Mouse (Mus musculus) c-Kit-positive CD71-positive TER-119-positive erythroid progenitor cells, embryonic 14.5 days (primary cell): ENCODE data around the gene Fam166a.
A peak's percentile ranks its signal among the peaks of the same experiment; 100 is the strongest.

ENCODE experiments used
- DNase-seq: peaks from one replicate; pipeline ENCODE4 v3.0.0-alpha.2; 2013; ENCODE audit warnings: low spot score

The Fam166a gene

DNA sequence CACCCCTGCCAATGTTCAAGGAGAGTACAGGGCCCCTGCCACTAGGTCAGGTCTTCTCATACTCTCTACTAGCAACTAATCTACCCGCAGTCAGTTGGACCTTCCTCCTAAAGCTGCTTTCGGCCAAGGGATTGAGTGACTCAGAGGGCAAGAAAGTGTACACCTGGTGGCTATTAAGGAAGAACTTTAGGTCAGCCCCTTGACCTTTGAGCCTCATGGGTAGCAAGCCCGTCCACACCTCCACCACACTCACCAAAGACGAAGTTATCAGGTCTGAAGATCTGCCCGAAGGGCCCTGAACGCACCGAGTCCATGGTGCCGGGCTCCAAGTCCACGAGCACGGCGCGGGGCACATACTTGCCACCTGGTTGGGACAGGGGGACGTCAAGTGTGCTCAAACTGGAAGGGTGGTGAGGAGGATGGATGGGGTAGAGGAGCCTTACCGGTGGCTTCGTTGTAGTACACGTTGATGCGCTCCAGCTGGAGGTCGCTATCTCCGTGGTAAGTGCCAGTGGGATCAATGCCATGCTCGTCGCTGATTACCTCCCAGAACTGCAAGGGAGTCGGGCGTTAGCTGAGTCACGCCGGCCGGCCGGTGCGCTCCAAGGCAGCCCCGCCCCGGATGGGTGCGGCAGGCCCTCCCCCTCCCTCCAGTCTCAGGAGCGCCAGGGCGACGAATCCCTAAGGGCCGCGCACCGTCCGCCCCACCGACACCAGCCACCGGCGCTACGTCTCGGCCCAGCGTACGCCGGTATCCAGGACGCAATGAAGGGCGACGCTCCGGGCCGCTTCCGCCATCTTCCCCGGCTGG, 5.3 kb downstream of the Fam166a start:
- DNase-seq = peak; percentile 91

DNA sequence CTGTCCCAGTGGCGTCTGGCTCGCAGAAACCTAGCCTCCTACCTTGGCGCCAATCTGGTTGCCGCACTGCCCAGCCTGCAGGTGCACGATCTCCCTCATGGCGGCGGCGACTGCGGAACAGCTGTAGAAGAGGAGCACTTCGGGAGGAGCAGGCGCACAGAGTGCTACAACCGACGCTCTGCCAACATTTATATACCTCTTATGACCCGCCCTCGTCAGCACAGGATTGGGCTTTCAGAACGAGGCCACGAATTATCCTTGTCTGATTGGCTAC, 5.9 kb downstream of the Fam166a start, which contains the start of gene Tubb4b:
Gene Tubb4b (minus strand): TSS at position 211 of the 274 bp plus-strand sequence.
- peak; percentile 99 for DNase-seq

DNA sequence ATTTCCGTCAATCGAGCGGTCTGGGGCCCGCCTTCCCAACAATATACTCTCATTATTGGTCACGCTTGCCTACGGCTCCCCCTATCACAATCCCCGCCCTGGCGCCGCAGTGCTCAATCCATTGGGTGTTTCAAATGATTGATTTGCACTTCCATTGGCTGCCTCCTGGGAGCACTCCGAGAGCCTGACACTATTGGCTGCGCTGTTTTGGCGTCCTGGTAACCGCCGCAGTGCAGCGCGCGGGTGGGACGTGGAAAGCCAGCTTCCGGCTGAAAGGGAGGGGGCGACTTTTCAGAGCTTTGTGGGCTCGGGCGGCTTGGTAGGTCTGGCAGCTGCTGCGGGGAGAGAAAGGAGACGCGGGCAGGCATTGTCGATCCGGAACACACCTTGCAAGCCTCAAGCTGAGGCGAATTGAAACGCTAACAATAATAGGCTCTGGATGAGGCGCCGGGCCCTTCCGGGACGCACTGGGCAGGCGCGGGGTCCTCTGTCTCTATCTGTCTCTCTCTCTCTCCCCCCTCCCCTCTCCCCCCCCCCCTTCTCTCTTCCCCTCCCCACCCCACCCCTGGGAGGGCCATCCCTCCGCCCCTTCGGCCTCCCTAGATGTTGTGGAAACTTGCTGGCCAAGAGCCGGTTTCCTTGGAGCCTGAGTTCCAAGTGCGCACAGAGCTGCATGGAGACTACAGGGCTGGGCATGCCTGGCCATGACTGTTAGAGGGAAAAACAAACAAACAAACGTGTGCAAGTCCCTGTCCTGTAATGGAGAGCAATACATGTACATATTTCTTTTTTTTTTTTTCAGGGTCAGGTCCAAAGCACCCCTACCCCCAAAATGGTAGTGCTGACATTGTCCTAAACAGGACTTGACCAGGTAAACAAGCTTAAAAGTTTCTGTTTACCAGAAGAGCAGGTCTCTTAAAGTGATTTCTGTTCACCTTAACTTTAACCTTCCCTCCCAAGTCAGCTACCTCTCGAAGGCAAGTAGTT, 6.5 kb downstream of the Fam166a start:
- DNase-seq = no peak

DNA sequence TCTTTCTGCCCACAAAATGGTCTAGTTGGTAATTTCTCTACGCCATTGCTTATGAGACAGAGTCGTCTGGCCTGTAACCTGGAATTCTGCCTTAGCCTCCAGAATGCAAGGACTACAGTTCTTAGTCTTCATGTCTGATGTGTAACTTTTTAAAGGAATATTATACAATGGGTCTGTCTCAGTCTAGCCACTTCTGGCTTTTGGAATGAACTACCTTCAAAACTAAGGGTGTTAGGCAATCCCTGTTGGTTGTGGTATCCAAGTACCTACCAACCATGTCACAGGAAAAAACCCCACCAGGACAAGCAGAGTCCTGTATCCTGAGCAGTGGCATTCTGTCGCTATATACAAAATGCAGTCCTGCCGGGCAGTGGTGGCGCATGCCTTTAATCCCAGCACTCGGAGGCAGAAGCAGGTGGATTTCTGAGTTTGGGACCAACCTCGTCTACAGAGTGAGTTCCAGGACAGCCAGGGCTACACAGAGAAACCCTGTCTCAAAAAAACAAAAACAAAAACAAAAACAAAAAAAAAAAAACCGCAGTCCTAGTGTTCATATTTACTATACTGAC, 7.3 kb downstream of the Fam166a start:
- DNase-seq = no peak

DNA sequence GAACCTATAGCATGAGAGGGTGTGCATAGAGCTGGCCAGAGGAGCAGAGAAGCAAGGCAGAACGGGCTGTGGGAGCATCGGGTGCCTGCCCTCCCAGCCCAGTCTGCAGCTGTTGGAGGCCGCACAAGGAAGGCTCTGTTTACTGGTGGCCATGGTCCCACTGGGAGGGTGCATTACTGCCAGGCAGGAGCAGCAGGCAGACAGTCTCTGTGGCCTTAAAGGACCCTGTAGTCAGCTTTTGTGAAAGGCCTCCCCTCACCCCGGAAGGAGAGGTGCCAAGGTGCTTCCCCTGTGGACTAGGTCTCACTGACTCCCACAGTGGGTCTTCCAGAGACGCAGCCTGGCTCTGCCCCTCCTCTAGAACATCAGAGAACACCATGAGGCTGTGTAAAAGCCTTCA, 8.3 kb downstream of the Fam166a start:
- DNase-seq = no peak

- no peak for DNase-seq
These were observed 8.9 kb downstream of the Fam166a start for GRCm38 (mm10) chr2:25227406-25227805.

GRCm38 (mm10) chr2:25228431-25228889, 9.9 kb downstream of the Fam166a start:
- DNase-seq = peak; percentile 87

DNA sequence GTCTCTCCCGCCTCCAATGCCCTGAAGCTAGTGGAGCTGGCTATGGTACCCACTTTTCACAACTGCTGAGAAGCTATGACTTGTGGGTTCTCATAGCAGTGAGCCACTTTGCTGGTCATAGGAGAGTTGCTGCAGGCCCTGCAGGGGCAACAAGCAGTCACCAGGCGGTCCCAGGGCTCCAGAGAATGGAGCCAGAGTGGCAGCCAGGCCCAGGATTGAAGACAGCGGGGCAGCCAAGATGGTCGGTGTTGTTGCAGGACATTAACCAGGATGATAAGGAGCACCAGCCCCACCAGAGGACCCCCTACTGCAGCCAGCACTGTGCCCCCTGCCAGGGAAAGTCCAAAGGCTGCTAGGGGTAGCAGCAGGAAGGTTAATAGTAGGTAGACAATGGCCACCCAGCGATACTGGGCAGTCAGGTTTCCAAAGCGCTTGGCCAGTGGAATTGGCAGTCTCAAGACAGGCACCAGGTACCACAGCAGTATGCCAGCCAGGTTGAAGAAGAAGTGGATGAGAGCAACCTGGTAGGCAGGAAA, 10.5 kb downstream of the Fam166a start:
- no peak for DNase-seq

DNA sequence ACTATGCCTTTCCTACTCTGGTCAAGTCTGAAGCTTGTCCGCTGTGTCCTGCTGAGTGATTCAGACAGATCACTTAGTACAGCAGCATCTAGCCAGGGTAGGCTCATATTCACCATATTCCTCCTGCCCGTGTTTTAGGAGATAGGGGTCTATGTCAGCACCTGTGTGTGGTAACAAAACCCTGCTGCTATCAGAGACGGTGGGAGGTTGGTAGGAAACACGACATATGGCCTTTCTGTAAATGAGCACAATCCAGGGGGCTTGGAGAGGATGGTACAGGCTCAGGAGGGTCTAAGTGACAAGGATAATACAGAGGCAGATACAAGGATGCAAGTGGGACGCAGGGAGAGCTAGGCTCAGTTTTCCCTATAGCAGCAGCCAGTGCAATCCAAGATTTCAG, 11.0 kb downstream of the Fam166a start:
- DNase-seq = no peak

DNA sequence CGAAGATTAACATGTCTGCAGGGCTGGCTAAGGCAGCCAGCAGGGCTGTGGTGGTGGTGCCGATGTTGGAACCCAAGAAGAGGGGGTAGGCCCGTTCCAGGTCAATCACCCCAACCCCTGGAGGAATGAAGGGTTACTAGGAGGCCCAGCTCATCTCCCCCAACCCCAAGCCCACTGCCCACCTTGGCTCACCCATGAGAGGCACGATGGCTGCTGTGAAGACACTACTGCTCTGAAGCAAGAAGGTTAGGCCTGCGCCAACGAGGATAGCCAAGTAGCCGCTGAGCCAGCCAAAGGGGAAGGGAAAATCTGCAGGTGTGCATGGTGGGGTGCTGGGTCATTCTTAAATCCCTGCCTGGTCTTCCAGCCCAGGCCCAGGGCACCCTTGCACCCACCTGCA, 12.0 kb downstream of the Fam166a start:
- DNase-seq = no peak

- DNase-seq = no peak
These were observed 12.5 kb downstream of the Fam166a start for GRCm38 (mm10) chr2:25231038-25231437.

- DNase-seq = no peak
These were observed 14.9 kb downstream of the Fam166a start for GRCm38 (mm10) chr2:25233421-25233820.

DNA sequence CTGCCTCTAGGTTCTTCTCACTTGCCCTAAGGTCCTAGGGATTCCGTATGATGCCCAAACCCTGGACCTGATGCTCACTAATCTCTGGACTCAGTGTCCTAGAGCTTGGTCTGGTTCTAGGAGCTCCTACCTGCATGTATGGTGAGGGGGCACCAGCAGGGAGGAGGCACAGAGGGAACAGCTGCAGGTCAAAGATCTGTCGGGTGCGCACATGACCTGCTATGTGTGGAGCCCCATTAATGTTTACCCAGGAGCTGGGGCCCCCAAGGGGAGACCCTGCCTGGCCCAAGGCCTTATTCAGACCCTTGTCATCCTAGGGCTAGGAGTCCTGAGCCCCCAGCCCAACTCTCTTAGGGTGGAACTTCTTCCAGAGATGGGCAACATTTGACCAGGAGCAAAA, 15.5 kb downstream of the Fam166a start, which contains the start of gene Slc34a3:
Gene Slc34a3 (minus strand): TSS at position 315 of the 400 bp plus-strand sequence.
- no peak for DNase-seq

DNA sequence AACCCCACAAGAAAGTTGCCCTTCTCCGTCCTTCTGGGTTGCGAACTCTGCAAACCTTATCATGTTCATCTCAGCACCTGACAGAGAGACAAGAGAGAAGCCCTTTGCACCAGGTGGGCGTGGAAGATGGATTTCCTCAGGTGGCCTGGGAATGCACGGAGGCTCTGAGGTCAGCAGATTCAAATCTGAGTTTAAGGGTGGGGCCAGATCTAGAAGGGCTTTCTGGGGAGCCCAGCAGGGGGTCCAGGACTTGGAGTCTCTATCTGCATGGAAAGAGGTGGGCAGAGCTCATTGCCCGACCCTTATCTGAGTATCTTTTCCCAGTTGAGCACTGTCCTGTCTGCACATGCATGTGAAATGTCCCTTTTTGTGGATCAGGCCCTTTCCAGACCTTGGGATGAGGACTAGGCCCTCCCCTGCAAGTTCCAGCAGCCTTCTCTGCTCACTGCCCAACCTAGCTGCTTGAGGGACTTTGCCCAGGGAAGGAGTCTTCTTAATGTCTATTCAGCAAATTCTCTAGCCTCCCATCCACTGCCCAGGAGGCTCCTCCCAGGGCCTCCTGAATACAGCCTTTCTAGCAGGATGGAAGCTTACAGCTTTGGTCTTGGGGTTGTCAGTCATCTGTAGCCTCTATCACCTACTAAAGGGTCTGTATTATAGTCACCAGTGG, 16.1 kb downstream of the Fam166a start:
- DNase-seq = no peak

DNA sequence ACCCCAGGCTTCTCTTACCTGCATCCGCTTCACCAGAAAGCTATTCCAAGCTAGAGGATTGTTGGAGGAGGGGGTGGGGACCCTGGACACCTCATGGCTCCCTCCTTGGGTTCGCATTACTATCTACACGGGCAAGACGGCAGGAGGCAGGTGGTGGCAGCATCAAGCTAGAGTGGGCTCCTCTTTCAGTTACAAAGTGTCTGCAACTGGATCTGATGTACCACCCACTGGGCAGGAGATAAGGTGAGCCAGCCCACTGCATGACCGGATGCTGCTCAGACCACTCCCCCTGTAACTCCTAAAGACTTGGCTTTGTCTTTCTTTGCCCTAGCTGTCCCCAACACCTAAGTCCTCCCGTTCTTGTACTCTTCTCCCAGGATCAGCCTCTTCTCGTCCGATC, 18.1 kb downstream of the Fam166a start, which contains the start of gene Rnf224:
Gene Rnf224 (minus strand): TSS at position 174 of the 400 bp plus-strand sequence.
- DNase-seq = no peak

DNA sequence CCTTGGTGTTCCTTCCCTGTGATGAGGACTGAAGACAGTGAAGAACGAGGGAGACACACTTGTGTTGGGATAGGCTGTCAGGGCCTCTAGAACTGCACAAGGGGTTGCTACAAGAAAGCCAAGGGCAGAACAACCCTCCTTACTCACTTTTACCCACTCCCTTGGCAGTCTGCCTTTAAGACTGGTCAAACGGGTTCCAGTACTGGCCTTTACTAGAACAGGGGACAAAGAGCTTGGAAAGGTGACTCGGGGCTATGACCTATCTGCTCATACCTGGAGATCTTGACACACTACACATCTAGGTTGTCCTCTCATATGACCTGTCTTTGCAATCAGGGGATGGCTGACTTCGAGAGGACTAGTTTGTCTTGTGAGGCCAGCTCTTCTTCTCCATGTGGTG, 19.0 kb downstream of the Fam166a start:
- no peak for DNase-seq

- DNase-seq = no peak
These were observed 19.6 kb downstream of the Fam166a start for GRCm38 (mm10) chr2:25238106-25238505.

DNA sequence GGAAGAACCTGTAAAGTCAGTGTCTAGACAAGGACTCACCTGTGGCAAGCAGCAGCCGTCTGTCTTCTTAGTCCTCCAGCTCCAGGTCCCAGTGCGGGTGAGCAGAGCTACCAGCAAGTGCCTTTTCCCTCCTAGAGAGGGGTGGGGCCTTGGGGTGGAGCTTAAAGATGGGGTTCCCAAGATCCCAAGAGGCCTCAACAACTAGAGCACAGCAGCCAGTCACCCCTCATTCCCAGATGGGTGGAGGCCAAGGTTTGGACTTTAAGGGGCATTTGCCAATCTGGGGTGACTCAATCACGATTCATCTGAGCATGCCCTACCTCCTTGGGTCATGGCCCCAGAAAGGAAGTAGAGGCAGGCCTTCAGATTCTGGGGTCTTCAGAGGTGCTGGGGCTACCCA, 21.2 kb downstream of the Fam166a start:
- no peak for DNase-seq

DNA sequence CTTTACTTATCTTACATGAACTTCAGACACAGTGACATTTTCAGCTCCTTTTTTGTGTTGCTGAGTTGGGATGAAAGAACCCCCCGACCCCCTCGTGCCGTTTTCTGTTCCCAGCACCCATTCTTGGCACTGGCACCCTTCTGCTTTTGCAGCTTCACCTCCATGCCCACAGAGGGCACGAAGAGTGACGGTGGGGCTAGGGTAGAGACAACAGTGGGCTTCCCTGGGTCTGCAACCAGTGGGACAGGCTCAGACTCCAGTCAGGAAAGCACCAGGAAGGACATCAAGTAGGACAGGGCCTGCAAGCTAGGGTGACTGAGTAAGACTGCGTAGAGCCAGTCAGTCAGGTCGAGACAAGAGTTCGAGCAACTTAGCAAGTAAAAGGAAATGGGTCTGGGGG, 21.8 kb downstream of the Fam166a start:
- DNase-seq = no peak

DNA sequence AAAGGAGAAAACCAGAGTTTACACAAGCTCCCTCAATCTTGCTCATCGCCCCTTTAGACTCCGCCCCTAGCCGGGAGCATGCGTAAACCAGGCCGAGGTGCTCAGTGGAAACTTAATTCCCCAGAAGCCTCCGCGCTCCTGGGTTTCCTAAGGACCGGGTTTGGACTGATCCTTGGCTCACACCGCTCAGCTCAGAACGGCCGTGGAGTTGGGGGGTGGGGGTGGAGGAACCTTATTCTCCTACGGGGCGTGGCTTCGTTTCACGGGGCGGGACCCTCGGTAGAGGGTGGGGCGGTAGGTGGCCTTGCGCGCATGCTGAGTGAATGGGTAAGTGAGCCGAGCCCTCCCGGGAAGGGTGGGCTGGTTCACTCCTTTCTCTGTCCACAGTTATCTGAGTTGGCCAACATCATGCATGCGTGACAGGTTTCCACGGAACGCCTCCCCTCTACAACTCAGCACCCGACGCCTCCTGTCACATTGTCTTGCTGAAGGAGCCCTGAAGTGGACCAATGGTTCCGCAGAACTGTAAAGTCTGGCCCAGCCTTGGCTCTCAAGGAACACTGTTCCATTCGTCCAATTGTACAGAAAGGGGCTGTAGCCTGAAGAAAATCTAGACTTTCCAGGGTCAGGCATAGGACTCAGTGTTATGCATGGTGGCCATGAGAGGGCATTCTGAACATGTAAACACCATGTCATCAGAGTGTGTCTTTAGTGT, 22.3 kb downstream of the Fam166a start:
- peak; percentile 63 for DNase-seq

GRCm38 (mm10) chr2:25241438-25241775, 22.9 kb downstream of the Fam166a start:
- no peak for DNase-seq
